Mouse (Mus musculus) frontal cortex, postnatal 14 days (tissue): ENCODE data around the gene Hoxd3.

Experiments used
- DNase-seq, 2 experiments: peaks; one replicate each; pipeline ENCODE4 v3.0.0; 2022; ENCODE audit warnings: low spot score in 2 of 2

The Hoxd3 gene

DNA sequence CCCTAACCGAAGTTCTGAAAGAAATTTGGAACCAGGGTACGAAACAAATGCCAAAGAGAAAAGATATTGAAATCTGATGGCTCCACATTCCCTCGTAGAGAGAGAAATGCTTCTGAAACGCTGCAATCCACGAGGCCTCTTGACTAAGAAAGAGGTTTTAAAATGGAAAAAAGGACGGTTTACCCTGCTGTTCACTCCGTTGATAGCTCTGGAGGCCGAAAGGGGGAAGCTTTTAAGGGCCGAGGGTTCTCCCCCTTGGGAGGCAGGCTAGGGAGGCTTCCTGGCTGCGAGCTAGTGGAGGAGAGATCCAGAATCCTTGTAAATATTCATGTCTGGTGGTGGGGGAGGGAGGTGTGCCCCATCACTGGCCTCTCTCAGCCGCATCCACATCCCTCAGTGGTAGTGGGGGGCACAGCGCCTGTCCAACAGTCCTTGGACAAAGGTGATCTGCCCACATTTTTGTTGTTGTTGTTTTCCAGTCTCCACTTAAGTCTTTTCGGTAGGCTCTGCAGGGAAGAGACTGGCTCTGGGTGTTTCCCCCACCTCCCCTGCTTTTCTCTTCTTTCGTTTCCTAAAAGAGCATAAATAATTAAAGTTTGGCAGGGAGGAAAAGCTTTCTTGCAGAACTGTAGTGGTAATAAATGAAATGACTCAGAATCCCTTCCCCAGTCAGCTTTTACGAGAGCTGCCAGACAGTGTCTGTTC, 32.7 kb upstream of the Hoxd3 start, which contains the start of gene Hoxd11:
TSS of gene Hoxd11 (plus strand) at position 667 of the 705 bp plus-strand sequence.
- DNase-seq = no peak

DNA sequence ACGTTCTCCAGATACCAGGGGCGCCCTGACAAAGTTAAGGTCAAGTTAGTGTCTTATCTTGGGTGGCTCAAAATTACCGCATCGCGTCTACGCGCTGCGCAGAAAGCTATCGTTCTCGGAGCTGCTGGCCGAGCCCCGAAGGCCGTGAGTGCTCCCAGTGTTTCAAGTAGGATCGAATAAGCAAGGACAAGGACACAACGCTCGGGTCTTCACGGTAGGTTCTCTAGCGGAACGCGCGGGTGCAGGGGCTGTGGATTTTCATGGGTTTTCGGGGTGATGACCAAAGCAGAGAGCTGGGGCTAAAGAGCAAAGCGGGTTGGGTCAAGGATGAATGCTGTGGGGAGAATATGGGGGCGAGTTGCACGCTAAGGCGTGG, 32.1 kb upstream of the Hoxd3 start:
- DNase-seq = no peak

DNA sequence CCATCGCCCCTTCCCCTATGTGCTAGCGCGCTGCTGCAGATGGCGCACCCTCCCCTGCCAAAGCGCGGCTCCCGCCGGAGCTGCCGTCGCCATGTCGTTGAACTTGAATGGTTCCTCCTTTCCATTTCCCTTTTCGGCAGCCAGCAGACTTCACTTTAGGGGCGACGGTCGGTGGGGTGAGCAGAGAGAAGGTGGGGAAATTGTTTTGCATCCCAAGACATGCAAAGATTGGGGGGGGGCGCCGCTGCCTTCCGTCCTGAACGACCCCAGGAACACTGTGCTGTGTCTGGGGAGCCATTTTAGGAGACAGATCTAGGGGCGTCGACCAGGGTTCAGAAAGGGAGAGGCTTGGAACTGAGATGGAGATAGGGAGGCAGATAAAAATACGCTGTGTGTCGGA, 31.7 kb upstream of the Hoxd3 start:
- DNase-seq = no peak

DNA sequence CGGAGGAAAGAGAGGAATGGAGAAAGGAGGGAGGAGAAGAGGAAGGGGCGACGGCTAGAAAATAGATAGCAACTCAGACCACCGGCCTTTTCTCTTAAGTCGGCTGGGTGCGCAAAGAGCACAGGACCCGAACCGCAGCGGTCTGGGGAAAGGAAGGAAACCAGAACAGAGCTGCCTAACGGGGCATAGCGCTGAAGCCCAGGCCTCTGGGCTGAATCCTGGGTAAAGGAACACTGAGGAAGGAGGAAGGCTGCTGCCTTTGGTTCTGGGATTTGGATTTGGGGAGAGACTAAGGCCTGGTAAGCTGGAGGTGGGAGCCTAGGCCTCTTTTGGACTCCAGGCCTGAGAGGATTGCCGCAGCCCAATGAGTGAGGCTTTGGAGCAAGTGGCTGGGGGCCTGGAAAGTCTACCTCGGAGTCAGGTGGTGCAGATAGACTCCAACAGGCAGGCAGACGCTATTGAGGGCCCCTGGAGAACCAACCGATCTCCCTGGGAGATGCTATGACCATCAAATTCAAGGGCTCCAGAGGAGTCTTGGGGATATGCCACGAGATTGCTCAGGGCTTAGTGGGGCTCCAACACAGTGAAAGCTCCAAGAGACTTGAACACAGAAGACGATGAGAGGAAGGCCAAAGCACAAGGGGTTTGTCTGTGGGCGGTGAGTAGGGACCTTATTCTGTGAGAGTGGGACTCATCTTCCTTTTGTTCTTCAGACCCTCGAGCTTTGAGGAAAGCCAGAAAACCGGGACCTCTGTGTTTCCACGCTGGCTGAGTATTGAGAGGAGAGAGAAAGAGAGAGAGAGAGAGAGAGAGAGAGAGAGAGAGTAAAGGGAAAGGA, 30.9 kb upstream of the Hoxd3 start:
- DNase-seq = no peak

DNA sequence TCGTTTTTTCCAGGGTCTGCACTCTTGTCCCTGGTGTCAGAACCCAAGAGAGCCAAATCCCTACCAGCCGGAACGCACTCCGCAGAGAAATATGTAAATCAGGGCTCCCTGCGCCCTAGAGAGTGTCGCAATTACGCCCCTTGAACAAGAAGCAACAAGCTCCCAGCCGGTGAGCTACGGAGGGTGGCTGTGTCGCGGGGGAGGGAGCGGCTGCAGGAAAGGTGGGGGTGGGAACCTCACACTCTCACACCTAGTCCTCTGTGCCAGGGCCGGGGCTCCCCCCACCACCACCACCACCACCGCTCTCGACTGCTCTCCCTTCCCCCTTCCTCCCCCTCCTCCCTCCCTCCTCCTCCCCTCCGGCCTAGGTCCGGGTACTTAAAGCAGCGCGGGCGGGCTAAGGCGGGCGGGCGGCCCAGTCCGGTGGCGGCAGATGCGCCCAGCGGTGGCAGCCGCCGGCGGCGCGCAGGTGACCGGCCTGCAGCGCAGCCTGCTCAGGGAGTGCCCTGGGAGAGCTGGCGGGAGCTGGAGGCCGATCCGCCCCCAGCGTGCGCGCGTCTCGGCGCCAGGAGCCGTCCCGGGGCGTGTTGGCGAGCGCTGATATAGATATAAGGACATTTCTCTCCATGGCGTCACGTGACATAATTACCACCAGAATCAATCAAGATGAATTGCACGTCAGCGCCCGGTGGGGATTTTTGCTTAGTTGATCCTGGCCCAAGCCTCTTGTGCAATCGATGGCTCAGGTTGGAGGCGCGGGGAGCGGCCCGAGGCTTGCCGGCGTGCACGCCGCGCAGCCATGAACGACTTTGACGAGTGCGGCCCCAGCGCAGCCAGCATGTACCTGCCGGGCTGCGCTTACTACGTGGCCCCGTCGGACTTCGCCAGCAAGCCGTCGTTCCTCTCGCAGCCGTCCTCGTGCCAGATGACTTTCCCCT, 29.9 kb upstream of the Hoxd3 start:
- DNase-seq = no peak

DNA sequence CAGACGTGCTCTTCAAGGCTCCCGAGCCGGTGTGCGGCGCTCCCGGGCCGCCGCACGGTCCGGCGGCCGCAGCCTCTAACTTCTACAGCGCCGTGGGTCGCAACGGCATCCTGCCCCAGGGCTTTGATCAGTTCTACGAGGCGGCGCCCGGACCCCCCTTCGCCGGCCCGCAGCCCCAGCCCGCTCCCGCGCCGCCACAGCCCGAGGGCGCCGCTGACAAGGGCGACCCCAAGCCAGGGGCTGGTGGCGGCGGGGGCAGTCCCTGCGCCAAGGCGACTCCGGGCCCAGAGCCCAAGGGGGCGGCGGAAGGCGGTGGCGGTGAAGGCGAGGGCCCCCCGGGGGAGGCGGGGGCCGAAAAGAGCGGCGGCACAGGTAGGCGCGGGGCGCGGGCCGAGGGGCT, 28.9 kb upstream of the Hoxd3 start:
- no peak for DNase-seq

DNA sequence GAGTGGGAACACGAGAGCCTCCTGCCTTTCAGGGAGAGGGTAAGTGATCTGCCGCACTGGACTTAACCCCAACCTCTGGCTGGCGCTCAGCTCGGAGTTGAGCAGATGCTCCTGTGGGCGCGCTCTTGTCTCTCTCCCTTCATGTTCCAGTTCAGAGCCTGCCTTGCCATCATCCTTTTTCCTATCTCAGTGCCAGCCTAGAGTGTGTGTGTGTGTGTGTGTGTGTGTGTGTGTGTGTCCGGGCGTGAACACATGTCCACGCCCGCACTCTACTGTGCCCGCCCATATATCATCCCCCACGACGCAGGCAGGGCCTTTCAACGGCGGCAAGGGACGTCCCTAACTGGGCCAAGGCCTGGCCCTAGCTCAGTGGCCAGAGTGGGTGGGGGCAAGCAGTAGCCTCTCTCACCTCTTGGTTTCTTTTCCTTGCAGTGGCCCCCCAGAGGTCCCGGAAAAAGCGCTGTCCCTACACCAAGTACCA, 28.2 kb upstream of the Hoxd3 start:
- DNase-seq = no peak

DNA sequence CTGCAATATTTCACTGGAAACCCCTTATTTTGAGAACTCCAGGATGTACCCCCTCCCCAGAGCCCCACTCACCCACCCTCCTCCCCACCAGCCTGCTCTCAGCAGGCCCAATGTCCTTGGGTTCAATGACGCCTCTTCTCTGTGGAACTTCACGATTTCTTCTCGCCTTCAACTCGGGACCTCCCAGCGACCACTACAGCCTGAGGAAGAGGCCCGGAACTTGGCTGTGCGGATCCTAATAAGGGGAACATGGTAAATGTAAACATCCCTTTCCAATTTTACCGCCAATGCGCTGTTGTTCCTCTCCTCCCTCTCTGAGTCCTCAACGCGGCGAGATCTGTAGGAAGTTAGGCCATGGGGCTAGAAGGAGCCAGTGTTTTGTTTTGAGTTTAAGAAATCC, 27.6 kb upstream of the Hoxd3 start:
- DNase-seq = no peak

DNA sequence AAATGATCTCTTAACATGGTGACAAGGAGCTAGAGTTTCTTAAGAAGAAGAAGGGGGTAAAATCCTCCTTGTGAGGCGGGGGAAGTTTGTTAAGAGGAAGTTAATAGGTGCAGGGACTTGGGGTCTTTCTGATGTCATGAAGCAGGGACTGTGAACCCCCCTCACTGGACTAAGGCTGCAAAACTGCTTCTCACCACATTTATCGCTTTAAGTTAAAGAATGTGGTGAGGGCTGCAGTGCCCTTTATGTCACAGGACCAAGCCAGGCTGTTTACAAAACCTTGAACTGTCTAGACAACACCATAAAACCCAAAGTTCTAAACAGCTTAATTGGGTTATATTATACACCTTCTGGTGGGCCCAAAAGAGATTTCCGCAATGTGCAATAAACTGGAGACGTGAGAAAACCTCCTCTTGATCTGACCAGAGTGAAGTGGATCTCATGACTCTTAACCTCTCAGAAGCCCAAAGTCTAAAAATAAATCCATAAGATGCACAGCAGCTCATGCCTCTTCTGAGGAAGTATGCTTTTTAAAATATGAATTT, 26.6 kb upstream of the Hoxd3 start:
- DNase-seq = no peak

DNA sequence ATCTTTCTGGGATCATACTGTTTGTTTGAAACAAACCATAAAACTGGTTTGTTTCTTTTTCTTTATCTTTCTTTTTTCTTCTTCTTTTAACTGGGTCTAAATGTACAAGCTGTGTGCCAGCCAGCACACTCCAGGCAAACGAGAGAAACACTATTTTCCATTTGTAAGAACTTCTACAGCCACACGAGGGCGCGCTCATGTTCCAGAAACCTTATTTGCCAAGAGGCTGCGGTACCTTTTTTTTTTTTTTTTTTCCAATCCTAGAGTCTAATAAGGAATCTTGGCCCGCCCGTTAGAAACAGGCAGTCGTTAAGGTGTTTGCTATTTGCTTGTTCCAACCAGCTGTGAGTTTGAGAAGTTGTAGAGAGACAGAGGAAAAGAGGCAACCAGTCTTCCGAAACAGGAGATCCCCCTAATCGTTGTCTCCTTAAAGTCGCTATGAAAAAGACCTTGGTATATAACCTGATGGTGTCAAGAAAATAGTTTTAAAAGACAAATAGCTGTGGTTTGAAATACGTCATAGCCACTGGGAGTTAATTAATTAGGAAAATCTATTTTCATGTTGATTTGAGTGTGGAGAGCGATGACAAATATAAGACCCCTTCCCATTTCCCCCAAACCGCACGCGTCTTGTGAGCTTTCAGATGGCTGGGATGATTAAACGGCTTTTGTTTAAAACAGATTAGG, 25.3 kb upstream of the Hoxd3 start:
- DNase-seq = no peak

DNA sequence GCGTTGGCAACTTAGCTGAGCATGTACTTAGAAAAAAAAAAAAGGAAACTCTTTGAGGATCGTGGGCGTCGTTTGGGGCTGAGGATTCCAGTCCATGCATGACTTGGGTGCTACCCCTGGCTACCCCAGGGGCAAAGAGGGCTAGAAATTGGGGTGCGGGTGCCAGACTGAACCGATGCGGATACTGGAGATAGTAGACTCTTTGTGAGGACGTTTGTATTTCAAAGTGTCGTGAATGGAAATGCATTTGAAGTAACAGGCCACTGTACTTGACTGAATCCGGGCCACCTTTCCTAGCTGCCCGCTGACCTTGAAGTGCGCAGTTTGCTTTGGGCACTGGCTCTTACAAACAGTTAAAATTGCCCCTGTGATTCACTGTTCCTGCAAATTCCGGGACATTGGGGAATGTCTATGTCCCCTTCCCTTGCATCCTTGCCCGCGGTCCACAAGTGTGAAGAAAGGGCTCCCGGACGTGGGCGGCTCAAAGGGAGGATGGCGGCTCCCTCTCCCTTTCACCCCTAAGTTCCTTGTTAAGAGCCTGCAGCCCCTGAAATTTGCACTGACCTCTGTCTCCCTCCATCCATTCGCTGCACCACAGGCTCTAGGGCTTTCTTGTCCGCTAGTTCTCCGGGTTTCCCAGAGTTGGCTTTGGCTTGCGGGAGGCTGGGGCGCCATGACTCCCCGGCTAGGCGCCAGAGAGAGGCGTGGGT, 24.6 kb upstream of the Hoxd3 start:
- no peak for DNase-seq

DNA sequence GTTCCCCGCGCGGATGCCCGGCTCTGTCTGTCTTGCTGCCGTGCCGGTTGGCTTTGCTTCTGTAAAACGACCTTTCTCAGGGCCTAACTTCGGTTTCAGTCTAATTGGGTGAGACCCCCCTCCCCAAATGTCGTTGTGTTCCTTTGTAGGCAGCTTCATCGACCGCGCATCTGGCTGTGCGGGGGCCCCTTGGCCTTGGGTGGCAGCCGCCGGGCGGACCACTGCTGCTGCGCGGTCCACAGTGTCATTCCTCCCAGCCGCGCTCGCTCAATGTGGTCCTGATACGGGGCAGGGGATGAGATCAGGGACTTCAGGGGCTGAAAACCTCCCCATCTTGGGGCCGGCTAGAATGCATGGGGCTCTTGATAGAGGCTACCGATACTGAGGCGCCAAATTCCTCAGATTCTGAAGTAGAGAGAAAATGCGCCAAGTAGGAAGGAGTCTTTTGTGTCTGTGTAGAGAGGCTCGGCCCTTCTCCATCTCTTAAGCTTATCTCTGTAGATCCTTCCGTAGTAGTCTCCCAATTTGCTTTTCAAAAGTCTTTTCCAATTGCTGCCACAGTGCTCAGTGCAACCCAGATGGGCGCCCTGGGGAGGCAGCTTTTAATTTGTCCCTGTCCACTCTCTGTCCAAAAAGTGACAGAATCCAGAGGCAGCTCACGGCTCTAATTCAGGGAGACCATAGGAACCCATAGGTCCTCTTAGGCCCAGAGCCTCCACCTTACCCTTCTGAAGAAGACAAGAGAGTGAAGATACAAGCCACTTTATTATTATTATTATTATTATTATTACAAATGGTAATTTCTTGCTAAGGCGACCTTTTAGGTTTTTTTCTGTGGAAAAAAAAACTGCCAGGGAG, 23.8 kb upstream of the Hoxd3 start:
- DNase-seq = no peak

DNA sequence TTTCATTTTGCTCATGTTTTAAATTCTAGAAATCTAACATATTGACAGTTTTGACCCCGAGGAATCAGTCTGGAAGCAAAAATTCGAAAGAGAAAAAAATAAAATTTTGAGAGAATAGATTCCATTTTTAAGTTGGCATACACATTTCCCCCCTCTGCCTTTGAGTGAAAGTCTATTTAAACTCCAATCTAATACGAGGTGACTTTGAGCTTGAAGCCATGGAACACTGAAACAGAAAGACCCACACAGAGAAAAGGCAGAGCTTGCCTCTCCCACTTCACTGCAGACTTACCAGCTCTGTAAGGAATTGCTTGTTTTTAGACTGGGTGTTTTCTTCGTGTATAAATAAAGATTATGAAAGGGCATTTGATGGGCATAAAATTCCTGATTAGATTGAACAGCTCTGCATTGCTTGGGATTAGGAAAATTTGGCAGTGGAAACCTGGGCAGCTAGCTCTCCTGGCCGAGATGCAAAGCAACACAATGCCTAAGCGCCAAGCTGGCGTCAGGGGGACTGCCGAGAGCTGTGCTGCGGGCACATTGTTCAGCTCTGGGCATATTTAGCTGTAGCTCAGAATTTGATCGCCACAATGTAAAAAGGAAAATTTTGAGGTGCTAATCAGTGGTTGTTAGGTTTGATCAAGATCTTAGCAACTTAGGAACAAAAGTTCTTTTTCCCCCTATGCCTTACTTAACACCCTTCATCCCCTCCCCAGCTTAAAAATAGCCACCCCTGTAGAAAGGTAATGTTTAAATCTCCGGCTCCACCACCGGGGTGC, 22.7 kb upstream of the Hoxd3 start:
- DNase-seq = no peak

DNA sequence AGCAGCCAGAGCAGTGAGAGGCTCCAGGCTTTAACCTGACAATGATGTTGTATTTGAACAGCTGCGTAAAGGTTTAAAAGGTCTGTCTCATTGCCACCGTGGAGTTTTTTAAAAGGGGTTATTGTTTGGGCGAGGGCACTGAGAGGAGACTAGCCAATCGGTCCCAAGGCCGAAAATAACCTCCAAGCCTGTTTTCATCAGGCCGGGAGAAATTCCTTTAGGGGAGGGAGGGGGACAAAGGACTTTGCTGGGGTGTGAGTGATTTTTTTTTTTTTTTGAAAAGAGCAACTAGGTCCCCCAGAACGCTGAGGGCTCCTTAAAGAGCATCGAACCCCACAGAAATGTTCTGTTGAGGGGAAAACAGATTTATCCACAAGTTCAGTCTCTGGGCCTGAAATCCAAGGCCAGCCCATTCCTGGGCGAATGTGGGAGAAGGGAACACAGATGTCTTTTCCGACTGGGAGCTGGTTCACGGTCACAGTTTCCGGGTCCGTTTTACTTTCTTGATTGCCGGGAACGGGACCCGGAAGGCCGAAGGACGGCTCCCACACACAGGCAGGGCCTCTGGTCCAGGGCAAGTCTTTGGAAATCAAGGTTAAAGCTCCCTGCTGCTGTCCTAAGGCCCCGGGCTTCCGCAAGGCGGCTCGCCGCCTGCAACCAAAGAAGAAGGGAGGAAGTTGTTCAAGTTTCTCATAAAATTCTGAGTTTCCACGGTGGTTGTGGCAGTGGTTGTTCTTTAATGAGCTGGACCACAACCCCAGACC, 22.0 kb upstream of the Hoxd3 start:
- DNase-seq = no peak

DNA sequence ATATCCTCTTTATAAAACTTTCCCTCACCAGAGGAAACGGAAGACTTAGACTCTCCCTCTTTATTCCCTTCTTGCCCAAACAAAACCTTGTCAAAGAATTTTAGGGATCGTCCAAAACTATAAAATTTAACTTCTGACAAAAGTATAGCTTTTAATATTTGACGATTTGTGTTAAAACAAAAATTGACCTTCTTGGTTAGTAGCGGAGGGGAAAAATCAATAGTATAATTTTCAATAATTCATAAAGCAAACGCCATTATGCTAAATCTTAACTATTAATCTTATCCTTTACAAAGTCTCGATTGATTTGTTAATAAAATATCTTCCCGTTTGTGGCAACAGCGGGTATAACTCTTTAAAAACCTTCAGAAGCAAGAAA, 21.4 kb upstream of the Hoxd3 start:
- no peak for DNase-seq

DNA sequence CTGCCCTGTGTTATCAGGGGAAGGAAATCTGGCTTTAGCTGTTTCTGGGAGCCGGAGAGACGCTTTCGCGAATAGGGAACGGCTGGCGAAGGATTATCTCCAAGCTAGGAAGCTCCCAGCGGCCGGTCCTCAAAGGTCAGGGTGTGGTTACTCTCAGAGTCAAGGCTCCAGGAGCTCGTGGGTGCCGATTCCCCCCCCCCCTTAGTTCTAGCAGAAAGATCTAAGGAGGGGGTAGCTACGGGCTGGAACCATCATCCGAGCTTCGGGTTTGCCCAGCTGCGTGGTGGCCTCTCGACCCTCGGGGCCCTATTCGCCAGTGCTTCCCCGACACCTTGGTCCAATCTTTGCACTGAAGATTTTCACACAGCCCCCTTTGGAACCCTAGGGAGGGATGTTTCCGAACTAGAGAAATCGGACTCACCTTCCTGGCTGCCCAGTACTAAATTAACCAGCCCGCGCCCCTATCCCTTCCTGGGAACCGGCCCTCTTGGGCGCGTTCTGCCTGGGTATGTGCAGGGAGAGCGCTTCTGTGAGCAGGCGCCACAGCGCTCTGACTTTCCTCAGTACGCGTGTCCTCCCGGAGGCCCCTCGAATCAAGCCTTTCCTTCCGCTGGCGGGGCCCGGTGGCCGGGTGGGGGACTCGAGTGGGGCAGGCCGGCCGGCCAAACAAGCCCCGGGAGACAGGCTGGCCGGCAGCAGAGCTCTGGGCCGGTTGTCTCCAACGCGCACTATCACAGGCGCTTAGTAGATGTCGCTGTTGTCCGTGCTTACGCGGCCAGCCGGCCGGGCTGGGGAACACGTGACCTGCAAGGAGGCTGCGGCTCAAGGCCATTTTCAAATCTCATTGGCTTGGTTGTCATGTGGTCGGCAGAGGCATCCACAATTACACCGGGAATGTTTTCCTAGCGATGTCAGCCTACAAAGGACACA, 20.4 kb upstream of the Hoxd3 start, which contains the start of gene Hoxd10:
TSS of gene Hoxd10 (plus strand) at position 903 of the 930 bp plus-strand sequence.
- DNase-seq = no peak
